Mouse (Mus musculus) urinary bladder, postnatal 36 days (tissue): Measurements from ENCODE around the gene Akap8.

Experiments
- DNase-seq, 2 experiments: peaks; one replicate each; pipeline ENCODE4 v3.0.0; 2022; ENCODE audit warnings: low spot score in 2 of 2, mixed read lengths in 1 of 2

Akap8 gene

DNA sequence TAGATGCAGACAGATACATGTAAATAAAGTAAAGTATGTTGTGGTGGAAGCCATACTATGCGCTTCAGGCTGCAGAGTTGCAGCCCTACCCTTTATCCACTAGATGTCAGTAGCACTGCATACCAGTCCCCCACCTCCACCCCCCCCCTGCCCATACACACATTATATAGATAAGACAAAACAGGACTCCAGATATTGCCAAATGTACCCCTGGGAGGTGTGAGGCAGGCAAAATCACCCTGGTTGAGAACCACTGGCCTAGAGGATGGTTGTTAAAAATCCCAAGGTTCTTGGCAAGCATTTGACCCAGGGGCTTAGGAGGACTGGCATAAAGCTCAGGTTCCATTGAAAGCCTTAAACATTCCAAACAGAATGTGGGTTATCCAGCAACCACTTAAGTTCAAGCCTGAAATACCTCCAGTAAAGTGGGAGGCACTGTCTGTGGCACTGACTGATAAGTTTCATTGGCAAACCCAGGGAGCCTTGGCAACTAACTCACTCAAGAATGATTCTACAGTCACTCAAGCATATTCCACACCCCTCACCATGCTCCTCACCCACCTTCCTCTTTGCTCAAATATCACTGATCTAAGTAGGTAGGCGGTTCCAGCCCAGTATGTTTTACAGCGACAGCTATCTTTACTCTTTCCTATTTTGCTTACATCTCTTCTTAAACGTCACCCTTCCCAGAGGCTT is 28.1 kb upstream of the Akap8 start:
- no peak for DNase-seq

GRCm38 (mm10) chr17:32348406-32348805 is 27.4 kb upstream of the Akap8 start:
- DNase-seq: no peak

GRCm38 (mm10) chr17:32341102-32341501 is 20.1 kb upstream of the Akap8 start:
- no peak for DNase-seq

- DNase-seq: no peak
Observed at GRCm38 (mm10) chr17:32340110-32340509, 19.1 kb upstream of the Akap8 start.

DNA sequence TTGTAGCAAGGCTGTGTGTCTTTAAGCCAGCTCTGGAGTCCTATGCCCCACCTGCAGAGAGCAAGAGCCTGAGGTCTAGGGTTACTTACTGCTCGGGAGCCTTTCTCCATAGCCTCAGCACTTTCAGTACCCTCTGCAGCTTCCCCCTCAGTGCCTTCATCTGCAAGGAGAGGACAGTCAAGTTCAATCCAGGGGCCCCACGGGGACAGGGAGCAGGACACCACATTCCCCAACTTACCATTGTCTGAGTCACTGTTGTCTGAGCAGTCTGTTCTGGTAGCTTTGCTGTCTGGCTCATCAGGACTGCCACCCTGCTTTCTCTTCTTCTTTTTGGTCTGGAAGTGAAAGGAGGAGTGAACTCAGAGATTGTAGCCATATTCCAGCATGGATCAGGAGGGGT is 14.8 kb upstream of the Akap8 start:
- DNase-seq: no peak

DNA sequence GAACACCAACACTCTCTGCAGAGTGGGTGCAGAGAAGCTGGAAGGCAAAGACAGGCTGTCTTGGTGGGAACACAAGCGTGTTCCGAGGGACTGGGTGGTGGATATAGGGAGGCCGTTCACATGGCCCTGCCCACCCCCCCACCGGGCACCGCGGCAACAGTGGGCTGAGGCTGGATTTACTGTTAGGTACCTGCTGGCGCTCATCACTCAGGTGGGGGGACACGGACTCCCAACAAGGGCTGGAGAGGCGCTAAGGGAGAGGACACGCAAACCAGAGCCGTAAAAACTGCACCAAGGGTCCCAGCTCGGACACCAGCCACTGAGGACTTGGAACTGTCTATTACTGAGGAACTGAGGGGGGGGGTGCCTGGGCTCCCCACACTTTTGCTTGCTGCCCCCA is 13.9 kb upstream of the Akap8 start:
- DNase-seq: no peak

- no peak for DNase-seq
Observed at GRCm38 (mm10) chr17:32333675-32334303, 12.8 kb upstream of the Akap8 start.

DNA sequence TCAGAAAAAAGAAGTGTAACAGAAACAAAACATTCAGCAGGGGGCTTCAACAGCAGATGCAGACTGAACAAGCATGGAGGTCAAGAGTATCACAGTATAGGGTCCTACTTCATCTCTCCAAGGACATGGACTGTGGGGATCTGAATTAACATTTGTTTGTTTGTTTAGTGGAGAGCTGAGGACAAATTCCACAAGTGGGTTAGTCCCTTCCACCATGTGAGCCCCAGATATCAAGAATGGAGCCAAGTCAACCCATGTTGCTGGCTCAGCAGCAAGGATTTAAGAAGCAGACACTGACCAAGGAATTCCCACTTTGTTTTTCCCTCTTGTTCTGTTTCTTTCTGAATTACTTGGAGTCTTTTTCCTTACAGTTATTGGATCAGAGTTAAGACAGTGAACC is 6.5 kb upstream of the Akap8 start:
- DNase-seq: no peak

DNA sequence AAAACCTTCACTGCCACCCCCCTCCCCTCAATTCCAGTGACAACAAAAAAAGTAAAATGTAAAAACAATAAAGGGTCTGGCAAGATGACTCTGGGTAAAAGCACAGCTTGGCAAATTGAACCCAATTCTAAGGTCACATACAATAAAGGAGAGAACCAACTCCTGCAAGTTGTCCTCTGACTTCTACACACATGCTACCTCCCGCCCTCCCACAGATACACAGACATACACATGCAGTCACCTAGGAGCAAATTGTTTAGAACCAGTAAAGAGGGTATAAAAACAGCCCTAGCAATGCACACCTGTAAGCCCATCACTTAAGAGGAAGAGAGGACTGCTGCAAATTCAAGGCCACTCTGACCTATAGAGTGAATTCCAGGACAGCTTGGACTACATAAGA is 1.8 kb upstream of the Akap8 start:
- DNase-seq: no peak

DNA sequence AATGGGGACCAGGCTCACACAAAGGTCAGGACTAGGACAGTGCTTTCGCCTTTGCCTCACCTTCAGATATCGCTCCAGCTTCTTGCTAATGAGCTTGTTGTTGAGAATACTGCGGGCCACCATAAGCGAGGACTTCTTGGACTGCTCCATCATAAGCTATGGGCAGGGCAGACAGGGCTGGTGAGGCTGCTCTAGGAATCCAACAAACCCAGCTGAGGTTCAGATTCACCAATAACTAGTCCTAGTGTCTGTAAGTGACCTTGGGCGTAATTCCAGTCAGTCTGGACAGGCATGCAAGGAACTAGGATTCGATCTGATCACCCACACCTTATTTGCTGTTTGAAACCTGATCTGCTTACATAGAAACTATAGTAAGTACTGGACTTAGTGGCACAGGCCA is 798 bp upstream of the Akap8 start:
- DNase-seq: no peak

GRCm38 (mm10) chr17:32321390-32321734 is 324 bp upstream of the Akap8 start:
- no peak for DNase-seq

DNA sequence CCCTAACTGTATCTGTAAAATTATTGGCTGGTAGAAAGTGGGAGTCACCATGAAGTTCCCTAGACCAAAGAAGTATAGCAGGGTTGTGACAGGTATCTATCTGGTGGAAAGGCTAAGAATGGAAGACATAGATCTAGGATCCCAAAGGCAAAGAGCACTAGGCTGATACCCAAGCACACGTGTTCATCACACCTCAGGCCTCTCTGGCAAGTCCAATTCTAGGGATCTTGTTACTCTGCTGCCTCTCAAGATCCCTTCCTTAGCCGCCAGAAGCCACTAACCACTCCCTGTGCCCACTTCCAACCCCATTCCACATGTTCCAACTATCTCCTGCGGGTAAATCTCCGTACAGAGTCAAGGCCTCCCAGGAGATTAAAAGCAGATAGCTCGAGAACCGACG is 1.1 kb downstream of the Akap8 start:
- DNase-seq: no peak

GRCm38 (mm10) chr17:32317708-32318107 is 3.3 kb downstream of the Akap8 start:
- DNase-seq: no peak

- DNase-seq: no peak
Observed at GRCm38 (mm10) chr17:32317032-32317431, 4.0 kb downstream of the Akap8 start.

DNA sequence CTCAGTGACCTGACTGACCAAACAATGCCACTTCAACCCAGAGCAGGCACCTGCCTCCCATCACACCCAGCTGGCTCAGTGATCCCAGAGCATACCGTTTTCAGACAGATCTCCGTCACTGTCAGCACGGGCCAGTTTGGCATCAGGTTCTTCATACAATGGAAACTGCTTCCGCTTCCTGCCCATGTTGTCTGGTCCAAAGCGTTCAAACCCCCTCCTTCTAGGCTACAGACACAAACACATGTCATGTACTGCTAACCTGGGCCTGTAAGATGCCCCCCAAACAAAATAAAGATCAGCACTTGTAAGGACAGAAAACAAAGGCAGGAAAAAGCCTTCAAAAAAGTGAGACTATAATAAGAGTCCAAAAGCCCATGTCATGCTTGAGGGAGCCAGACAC is 5.5 kb downstream of the Akap8 start:
- DNase-seq: no peak

DNA sequence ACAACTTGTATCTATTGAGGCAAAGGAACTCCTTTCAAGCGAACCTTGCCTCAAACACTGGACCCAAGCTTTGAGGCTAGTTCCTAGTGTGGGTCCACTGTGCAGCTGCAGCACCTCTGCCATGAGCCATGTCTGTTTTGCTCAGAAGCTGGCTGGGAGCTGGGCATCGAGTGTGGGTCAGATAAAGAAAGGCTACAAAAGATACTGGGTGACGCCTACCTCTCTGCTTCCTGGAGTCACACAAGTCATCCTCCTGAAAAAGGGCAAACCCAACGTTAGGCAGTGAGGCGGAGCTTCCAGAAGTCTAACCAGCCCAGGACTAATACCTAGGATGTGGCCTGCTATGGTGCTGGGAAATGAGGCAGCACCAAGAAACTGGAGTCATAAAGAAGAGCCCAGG is 7.1 kb downstream of the Akap8 start:
- DNase-seq: no peak

DNA sequence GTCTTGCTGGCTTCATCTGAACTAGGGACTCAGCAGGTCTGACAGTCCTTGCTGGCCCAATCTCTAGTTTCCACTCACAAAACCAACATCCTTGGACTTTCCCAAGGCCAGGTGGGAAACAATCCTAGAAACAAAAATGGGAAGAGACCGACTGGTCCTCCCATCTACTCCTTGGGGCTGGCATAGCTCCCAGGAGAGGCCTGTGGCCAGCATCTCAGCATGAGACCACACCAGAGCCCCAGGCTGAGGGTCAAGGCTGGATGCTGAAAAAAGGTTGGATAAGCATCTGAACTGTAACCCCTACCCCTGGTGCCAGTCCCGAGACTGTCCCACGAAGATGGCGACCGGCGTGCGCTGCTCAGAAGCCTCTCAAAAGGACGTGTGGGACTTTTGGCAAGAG is 8.2 kb downstream of the Akap8 start:
- no peak for DNase-seq

- DNase-seq: no peak
Observed at GRCm38 (mm10) chr17:32307963-32308362, 13.1 kb downstream of the Akap8 start.

GRCm38 (mm10) chr17:32298125-32298524 is 22.9 kb downstream of the Akap8 start:
- no peak for DNase-seq

DNA sequence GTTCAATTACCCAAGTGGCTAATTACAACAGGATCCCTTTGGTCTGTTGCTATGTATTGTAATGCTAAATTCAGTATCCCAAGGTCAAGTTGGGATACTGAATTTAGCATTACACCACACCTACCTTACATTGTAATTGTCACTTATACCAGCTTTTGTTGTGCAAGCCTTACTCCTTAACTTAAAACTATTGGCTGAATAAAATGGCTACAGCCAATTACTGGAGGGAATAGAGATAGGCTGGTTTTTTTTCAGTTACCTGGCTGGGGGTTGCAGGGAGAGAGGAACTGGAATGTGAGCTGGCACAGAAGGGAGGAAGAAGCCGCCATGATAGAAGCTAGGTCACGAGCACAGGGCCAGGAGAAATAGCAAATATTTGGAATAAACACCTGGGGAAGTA is 25.1 kb downstream of the Akap8 start:
- DNase-seq: no peak

GRCm38 (mm10) chr17:32295160-32295559 is 25.9 kb downstream of the Akap8 start:
- DNase-seq: no peak

DNA sequence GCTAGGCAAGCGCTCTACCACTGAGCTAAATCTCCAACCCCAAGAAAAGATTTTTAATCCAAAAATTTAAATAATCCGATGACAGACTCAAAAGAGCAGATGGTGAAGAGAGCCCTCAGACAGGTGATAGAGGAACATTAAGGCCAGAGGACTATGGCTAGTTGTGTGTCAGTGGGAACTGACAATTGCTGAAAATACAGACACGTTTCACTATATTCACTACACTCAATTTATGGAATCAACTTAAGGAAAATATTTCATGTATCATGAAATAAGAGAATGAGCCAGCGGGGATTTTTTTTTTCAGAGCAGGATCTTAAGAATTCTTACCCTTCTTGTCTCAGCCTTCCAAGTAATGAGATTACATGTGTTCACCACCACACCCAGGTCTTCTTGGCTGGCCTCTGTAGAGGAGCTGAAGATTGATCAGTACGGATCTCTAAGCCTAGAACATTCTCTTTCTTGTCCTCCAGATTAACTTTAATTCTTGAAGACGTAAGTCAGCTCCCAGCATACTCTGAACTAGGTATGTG is 35.8 kb downstream of the Akap8 start:
- DNase-seq: no peak

GRCm38 (mm10) chr17:32284262-32285137 is 36.5 kb downstream of the Akap8 start, which contains the start of gene Brd4:
Gene Brd4, minus strand, starts transcription at chr17:32284722.
- DNase-seq: peak; percentile 89 to 91
